Mouse (Mus musculus): Measurements from ENCODE around the gene Gm9958. TPM values are rescaled to one million over a fixed set of nuclear protein-coding genes. Genes with fewer than 3 reads are reported as not detected.

Gm9958 gene
- polyA plus RNA-seq (2017; shearing (Covaris generic)): 0.71 TPM

DNA sequence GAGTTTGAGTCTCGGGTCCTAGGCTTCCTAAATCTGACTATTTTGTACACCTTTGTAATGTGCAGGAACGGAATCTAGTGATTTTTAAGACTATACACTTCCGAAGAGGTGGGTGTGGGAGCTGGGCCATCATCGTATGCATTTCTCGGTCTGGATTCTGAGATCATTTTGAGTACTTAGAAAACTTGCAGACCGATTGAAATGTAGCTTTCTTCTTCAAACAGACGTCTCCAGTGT is at the start of gene Gm9958:
Gene Gm9958, plus strand, starts transcription at position 138 of the 237 bp plus-strand sequence.

DNA sequence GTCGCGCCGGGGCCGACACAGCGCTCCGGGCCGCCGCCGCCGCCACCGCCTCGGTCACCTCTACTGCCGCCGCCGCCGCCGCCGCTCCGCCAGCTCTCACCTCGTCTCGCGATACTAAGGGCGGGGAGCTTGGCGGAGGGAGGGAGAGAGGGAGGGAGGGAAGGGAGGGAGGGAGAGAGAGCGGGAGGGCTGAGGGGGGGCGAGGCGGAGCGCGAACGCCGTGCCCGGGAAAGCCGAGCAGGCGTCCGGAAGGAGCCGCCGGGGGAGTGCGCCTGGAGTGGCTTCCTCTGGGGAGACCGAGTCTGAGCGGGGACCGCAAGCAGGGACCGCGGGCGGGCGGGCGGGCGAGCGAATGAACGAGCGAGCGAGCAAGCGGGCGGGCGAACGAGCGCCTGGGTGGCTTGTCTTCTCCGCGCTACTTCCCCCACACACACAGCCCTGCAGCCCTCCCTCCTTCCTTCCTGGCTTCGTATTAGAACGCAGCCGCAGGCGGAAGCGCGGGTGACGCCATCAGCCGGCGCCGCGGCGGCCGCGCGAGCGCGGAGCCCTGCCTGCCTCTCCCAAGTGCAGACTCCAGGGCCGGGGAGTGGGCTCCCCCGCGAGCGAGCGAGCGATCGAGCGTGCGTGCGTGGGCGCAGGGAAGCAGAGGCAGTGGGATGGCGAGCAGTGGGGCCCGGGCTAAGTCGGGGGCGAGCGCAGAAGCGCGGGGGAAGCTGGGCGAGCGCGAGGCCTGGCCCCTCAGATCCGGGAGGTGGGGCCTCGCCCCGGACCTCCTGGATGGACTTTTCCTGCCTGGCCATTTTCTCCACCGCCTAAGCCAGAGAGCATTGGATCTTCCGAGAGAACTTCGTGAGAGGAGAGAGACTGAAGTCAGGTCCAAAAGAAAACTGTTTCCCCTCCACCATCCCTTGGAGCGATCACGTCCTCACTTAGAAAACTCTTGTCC is 610 bp upstream of the Gm9958 start, which contains the start of gene Ankrd17:
Gene Ankrd17, minus strand, starts transcription at position 457 of the 946 bp plus-strand sequence.

Other genes starting within 250 kb of the Gm9958 start
- gene Cox18, start 143.2 kb upstream of the Gm9958 start, polyA plus RNA-seq (2017; shearing (Covaris generic)): 21.5 TPM
- 27.7 TPM for gene Ankrd17, start 627 bp upstream of the Gm9958 start, polyA plus RNA-seq (2017; shearing (Covaris generic))
- not detected for gene Alb, start 93.7 kb downstream of the Gm9958 start, polyA plus RNA-seq (2017; shearing (Covaris generic))
- gene Afp, start 123.5 kb downstream of the Gm9958 start, polyA plus RNA-seq (2017; shearing (Covaris generic)): 4.1 TPM
- not detected for gene Afm, start 151.7 kb downstream of the Gm9958 start, polyA plus RNA-seq (2017; shearing (Covaris generic))
- gene 5830473C10Rik, start 193.9 kb downstream of the Gm9958 start, polyA plus RNA-seq (2017; shearing (Covaris generic)): not detected

Measured in activated CD4-positive, CD25-positive, alpha-beta regulatory T cell, adult 9 weeks (primary cell).